Mouse (Mus musculus) cortical plate, adult 2 months (tissue): ENCODE results near the gene Nrxn3.

Source experiments
- CTCF ChIP-seq: fragments of 200-500 bp; IDR thresholded peaks from 2 replicates; pipeline ENCODE4 v1.5.1; 2011; ENCODE audit warnings: mild to moderate bottlenecking, control low read depth, low read length; ENCODE audit not compliant: insufficient read depth; ENCODE audit errors: extremely low read depth
- POLR2A ChIP-seq: fragments of 200-500 bp; IDR thresholded peaks from 2 replicates; pipeline ENCODE4 v1.6.1; 2011; ENCODE audit warnings: mild to moderate bottlenecking, low read length, control low read depth; ENCODE audit not compliant: insufficient read depth; ENCODE audit errors: extremely low read depth

DNA sequence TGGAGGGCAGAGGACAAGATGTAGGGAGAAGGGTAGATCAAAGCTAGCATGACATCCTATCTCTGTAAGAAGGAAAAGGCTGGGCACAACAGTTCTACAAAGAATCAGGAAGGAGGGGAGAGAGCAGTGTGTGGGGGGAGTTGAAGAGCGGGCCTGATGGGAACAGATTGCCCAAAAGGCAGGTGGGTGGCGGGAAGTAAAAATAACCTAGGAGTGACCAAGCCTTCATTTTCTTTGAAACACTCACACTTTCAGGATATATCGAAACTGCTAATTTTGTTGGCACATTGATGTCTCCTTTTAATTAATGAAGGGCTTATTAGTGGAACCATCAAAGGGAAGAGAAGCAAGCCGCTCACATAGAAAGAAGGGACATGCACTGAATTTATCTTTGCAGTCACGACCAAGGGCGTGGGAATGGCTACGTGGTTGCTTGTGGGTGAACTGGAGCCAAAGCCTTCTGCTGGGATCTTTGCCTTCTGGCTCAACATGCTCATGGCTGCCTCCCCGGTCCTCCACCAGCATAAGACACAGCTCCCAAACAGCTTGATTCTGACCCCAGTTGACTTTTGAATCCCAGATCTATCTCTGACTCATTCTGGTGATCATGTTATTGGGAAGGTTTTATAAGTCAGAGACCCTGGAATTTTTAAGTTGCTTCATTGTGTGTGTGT, 371.3 kb downstream of the Nrxn3 start:
- no peak for TF ChIP-seq POLR2A
- no peak for TF ChIP-seq CTCF
